Mouse (Mus musculus) pancreas, adult 10 weeks (tissue): ENCODE measurements around the gene Gpn3. TPM values are rescaled to one million over a fixed set of nuclear protein-coding genes. Genes with fewer than 3 reads are reported as not detected.

ENCODE experiments used
- polyA plus RNA-seq: library from polyadenylated mRNA; stranded (reverse); fragments of 350-450 nt; fragmentation: Illumina TruSeq; extraction: RNeasy Lipid Tissue Mini Kit (QIAGEN cat#74804); gene quantifications from one replicate; pipeline ENCODE4 v1.2.3, GENCODE M21; 2015; ENCODE audit warnings: low read depth, low replicate concordance; ENCODE audit not compliant: insufficient read depth

Gene Gpn3
- polyA plus RNA-seq = 4.8 TPM

DNA sequence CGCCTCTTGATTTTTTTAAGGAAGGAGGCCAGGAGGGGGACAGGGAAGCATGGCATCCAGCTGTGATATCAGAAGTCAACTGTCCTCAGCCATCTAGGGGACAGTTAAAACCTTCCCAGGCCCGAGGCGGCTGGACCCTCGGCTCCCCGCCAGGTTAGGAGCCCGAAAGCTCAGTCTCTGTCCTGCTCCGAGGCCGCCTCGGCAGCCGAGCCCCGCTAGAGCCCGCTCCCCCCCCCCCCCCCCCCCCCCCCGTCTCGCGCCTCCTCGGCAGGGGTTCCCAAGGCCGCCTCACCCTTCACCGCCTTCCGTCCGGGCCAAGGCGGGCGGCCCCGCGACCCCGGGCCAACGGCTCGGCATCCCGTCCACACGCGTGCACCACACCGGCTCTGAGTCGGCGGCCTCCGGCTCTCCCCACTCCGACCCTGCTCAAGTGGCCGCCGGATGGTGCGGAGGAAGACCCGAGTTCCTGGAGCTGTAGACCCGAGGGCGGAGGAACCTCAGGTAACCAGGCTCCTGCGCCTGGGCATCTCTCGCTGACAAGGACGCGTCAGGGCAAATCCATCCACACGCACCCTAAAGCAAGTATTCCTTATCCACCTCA is at the start of gene Gpn3:
TSS of gene Gpn3 (plus strand) at position 286 of the 601 bp plus-strand sequence.

GRCm38 (mm10) chr5:122353807-122354491 is 17.7 kb upstream of the Gpn3 start, which contains the start of the genes Rad9b and Vps29:
Gene Rad9b, minus strand, starts transcription at chr5:122354233.
Gene Vps29, plus strand, starts transcription at chr5:122354369.

DNA sequence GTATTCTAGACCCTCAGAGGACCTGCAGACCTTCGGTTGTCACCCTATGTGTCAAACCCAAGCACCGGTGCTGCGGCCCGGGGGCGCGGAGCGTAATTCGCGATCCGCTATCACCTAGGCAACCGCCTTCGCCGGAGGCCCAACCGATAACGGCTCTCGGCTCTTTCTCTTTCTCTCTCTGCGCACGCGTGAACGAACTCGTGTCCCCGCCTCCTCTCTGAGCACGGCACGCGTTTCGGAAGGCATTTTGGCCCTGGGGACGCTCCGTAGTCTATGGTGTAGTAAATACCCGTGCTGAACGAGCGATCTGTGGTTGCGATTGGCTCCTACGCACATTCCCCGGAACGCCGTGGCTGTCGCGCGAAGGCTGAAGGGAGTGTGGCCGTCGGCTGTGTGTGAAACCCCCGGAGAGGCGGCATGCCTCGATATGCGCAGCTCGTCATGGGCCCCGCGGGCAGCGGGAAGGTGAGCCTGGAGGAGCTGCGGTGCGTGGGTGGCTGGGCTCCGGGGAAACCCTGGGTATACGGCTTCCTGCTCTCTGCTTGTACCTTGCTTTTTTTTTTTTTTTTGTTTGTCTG is 605 bp downstream of the Gpn3 start, which contains the start of gene Fam216a:
TSS of gene Fam216a (minus strand) at position 173 of the 578 bp plus-strand sequence.

DNA sequence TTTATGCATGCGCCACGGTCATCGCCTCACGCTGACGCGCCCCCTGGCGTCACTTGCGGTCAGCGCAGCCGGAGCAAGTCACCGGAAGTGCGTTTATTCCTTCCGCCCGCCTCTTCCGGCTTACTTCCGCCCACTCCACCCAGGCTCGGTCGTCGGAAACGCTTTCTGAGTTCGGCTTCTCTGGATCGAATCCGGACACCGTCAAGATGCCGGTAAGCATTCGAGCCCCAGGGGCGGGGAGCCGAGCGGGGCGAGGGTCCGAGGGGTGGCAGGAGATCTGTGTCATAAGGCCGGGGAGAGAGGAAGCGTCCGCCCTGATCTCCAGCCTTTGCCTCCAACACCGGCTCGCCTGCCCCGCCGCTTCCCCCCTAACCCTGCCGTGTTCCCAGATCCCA is 20.1 kb downstream of the Gpn3 start, which contains the start of gene Arpc3:
TSS of gene Arpc3 (plus strand) at position 93 of the 395 bp plus-strand sequence.

GRCm38 (mm10) chr5:122421271-122422068 is 49.8 kb downstream of the Gpn3 start, which contains the start of gene Anapc7:
Gene Anapc7, plus strand, starts transcription at chr5:122421693.

Other genes starting within 250 kb of the Gpn3 start
- not detected for gene Ccdc63, start 231.1 kb upstream of the Gpn3 start, polyA plus RNA-seq
- gene Ppp1cc, start 213.6 kb upstream of the Gpn3 start, polyA plus RNA-seq = 33.8 TPM
- gene Hvcn1, start 165.1 kb upstream of the Gpn3 start, polyA plus RNA-seq = 1.2 TPM
- gene Tctn1, start 107.4 kb upstream of the Gpn3 start, polyA plus RNA-seq = 4.2 TPM
- gene Pptc7, start 87.5 kb upstream of the Gpn3 start, polyA plus RNA-seq = 4.4 TPM
- gene Rad9b, start 17.6 kb upstream of the Gpn3 start, polyA plus RNA-seq = 2.9 TPM
- 18.9 TPM for gene Vps29, start 17.5 kb upstream of the Gpn3 start, polyA plus RNA-seq
- 3.3 TPM for gene Fam216a, start 488 bp downstream of the Gpn3 start, polyA plus RNA-seq
- gene Arpc3, start 20.0 kb downstream of the Gpn3 start, polyA plus RNA-seq = 50.4 TPM
- 3.8 TPM for gene Anapc7, start 49.8 kb downstream of the Gpn3 start, polyA plus RNA-seq
- 41.6 TPM for gene Atp2a2, start 130.3 kb downstream of the Gpn3 start, polyA plus RNA-seq
- 4.4 TPM for gene Ift81, start 242.6 kb downstream of the Gpn3 start, polyA plus RNA-seq